Mouse (Mus musculus) embryonic fibroblast, embryonic 13.5 days (primary cell): ENCODE data around the gene Pgc.

Source experiments
- CTCF ChIP-seq: IDR thresholded peaks from 2 replicates; pipeline ENCODE4 v1.5.1; 2011; ENCODE audit warnings: mild to moderate bottlenecking, control low read depth, low read length, moderate library complexity, borderline replicate concordance; ENCODE audit not compliant: insufficient read depth
- POLR2A ChIP-seq: IDR thresholded peaks from 2 replicates; pipeline ENCODE4 v1.6.1; 2011; ENCODE audit warnings: low read depth, mild to moderate bottlenecking, control low read depth, low read length, moderate library complexity

- TF ChIP-seq POLR2A (peak; percentile 62), CTCF (no peak)
Observed at GRCm38 (mm10) chr17:47737271-47738065, 10.8 kb downstream of the Pgc start.
